Comparison of ENCODE assay signal across 23 mouse cellular contexts in the genomic region with DNA sequence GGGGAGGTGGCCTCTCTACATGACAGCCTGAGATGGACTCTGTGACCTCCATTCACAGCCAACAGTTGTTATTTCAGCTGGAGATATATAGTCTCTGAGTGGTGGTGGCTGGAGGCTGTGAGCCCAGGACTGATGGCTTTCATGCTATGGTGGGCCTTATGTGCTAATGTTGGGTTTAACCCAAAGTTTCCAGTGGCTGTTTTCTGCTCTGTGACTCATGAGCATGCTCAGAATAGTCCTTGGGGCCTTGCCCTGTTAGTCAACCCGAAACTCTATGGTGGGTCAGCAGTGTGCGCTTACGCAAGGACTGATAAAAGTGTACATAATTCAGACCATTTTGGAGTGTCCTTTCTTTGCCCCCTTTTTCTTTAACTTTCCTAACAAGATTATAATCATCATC. TPM values are rescaled to one million over a fixed set of nuclear protein-coding genes. Genes with fewer than 3 reads are reported as not detected.
DNase-seq lines count a peak whose midpoint lies in the region; ATAC-seq lines count a peak whose summit lies in the region.
"Had no signal": no experiment of that assay in that cellular context is flagged by ENCODE, and none has a peak within 500 bp of the region (broad histone marks: within the 10 kb centered on the region; RNA-seq: fewer than 3 reads in every experiment).

No protein-coding gene starts in this region.

- H3K4me3 ChIP-seq in liver, embryonic 13.5 days (replicated peaks) = no peak overlapping the region
- H3K4me3 ChIP-seq: embryonic facial prominence, embryonic 12.5 days; erythroblast, embryonic 14.5 days; heart, adult 2 months; hindbrain, embryonic 15.5 days; left cerebral cortex, adult 2 months; liver, embryonic 15.5 days had no signal

- peak overlapping the region; percentile 5; the same call in 1 of the 2 replicates for H3K27ac ChIP-seq in liver, embryonic 13.5 days
- H3K27ac ChIP-seq: embryonic facial prominence, embryonic 12.5 days; heart, adult 2 months; hindbrain, embryonic 15.5 days; kidney, postnatal 0 days; left cerebral cortex, adult 2 months; liver, embryonic 15.5 days had no signal

- H3K4me2 ChIP-seq in liver, embryonic 13.5 days = no peak overlapping the region
- H3K4me2 ChIP-seq: embryonic facial prominence, embryonic 12.5 days; hindbrain, embryonic 15.5 days; liver, embryonic 15.5 days had no signal

- ATAC-seq in liver, embryonic 13.5 days (ENCODE audit: low read depth) = no peak
- 0 out of 2 replicates have a peak, but pooled peaks have one; percentile 3 for ATAC-seq in common myeloid progenitor, adult 5-6 weeks (replicated peaks; ENCODE audit: low read depth, poor library complexity, severe bottlenecking)
- no peak for ATAC-seq in inflammation-experienced regulatory T-cells, adult 6 months
- ATAC-seq: forebrain, embryonic 14.5 days; intestine, postnatal 0 days had no signal

- WGBS in liver, embryonic 13.5 days (ENCODE audit: insufficient replicate concordance) = 83% methylated on average over 3 of the region's 3 CpGs

- no peaks in the 10 kb centered on the region for H3K9me3 ChIP-seq in liver, embryonic 13.5 days (replicated peaks)
- H3K9me3 ChIP-seq: embryonic facial prominence, embryonic 12.5 days; hindbrain, embryonic 15.5 days; liver, embryonic 15.5 days had no signal

- H3K36me3 ChIP-seq in liver, embryonic 13.5 days = no peaks in the 10 kb centered on the region
- H3K36me3 ChIP-seq: embryonic facial prominence, embryonic 12.5 days; hindbrain, embryonic 15.5 days; liver, embryonic 15.5 days had no signal

- H3K9ac ChIP-seq in liver, embryonic 13.5 days = no peak overlapping the region
- H3K9ac ChIP-seq: embryonic facial prominence, embryonic 12.5 days; hindbrain, embryonic 15.5 days; liver, embryonic 15.5 days had no signal

- peaks cover 40% of the 10 kb centered on the region for H3K4me1 ChIP-seq in liver, embryonic 13.5 days (replicated peaks)

- no peaks in the 10 kb centered on the region for H3K27me3 ChIP-seq in liver, embryonic 13.5 days
- H3K27me3 ChIP-seq: embryonic facial prominence, embryonic 12.5 days; hindbrain, embryonic 15.5 days; liver, embryonic 15.5 days had no signal

- DNase-seq in embryo, embryonic 11 days = peak; percentile 22
- no peak for DNase-seq in embryo, embryonic 10.5 days (ENCODE audit: low spot score)
- no peak for DNase-seq in liver, embryonic 13.5 days
- no peak for DNase-seq in liver
- no peak for DNase-seq in spleen, adult 12 weeks (ENCODE audit: low spot score)
- no peak for DNase-seq in urinary bladder, postnatal 25 days (ENCODE audit: low spot score)
- DNase-seq: cerebellum, adult 18-20 months; cerebellum, postnatal 25 days; gastrocnemius, postnatal 14 days; heart, adult 2 months; heart, postnatal 36 days; left cerebral cortex, postnatal 4 days; lung, postnatal 14 days had no signal

RNA-seq across cellular contexts. Expression of gene Flnb, which starts 40.1 kb away (rescaled TPM):
- 2.9 and 3.8 TPM in 2 replicates for polyA plus RNA-seq in liver, embryonic 13.5 days (2015; fragmentation: Nextera tagmentation; extraction: Ambion mirVana)
- 14.3 and 16.9 TPM in 2 replicates for total RNA-seq in common myeloid progenitor, adult 5-6 weeks (2017)
- polyA plus RNA-seq in inflammation-experienced regulatory T-cells, adult 6 months (2017; shearing (Covaris generic)) = 10 to 100 TPM in 1 of 3 experiments, 1 to 10 TPM in 2; 5.4 to 11.4 (median 6.1) TPM
